Mouse (Mus musculus): ENCODE results near the gene Parp8.

DNA sequence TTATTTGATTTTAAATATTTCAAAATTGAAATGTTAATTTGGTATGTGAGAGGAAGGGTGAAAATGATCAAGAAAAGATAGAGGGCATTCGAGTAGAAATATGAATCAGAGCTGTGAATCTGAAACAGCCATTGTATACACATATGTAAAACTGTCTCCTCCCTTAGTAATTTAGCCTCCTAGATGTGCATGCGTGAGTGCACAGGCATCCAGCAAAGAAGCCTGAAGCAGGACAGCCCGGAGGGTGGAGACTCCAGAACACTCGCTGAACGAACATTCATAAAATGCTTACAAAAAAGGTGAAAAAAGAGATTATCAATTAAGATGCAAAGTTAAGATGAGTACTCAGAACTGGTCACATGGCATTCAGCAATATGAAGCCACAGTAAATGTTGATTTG lies 121.9 kb downstream of the Parp8 start:
- TF ChIP-seq ZC3H11A (IDR thresholded peaks at IDR 0.05; ENCODE audit: borderline replicate concordance, low read depth, low read length) (no peak), CHD2 (IDR thresholded peaks at IDR 0.05; ENCODE audit: low read depth, low read length) (no peak), MAFK (IDR thresholded peaks at IDR 0.05; ENCODE audit: insufficient read depth, low read depth, low read length) (no peak)

All from ES-E14 (cell line).